In the genomic region with DNA sequence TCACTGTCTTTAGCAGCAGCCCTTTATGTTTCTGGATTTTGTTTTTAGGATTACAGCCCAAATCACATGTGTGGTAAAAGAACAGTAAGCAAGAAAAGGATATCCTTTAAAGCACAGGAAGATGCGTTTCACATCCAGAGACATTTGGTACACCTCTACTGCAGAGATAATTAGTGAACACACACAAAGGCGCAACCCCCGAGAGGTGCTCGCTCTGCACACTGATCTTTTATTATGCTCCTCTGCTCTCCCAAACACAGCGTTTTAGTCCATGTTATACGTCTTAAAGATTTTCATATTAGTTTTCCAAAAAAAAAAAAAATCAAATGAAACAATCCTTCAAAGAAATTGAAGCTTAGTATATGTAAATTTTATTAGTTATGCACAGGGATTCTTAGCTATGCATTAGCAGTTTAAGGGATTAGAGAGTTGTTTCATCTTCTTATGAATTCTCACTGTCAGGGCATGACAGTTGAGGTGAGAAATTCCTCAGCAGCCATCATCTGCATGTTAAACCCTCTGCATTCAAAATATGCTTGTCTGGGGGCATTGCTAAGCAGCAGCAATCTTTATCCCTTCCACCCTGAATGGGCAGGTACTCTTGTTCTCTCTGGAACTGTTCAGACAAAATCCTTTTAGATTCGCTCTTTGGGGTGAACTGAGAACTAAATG, we compare ENCODE assay signal across 28 mouse cellular contexts.
DNase-seq lines count a peak whose midpoint lies in the region; ATAC-seq lines count a peak whose summit lies in the region.
"Had no signal": no experiment of that assay in that cellular context is flagged by ENCODE, and none has a peak within 500 bp of the region (broad histone marks: within the 10 kb centered on the region; RNA-seq: fewer than 3 reads in every experiment).

No protein-coding gene starts in this region.

- H3K9ac ChIP-seq in forebrain, embryonic 15.5 days (replicated peaks), result no peak overlapping the region
- H3K9ac ChIP-seq in forebrain, embryonic 16.5 days (replicated peaks; ENCODE audit: low read depth, low read length), result no peak overlapping the region
- no peak overlapping the region for H3K9ac ChIP-seq in midbrain, embryonic 14.5 days (replicated peaks; ENCODE audit: low read length)
- no peak overlapping the region for H3K9ac ChIP-seq in midbrain, embryonic 11.5 days (ENCODE audit: low read length)
- no peak overlapping the region for H3K9ac ChIP-seq in midbrain, embryonic 16.5 days (ENCODE audit: low read depth, low read length)
- H3K9ac ChIP-seq in midbrain, embryonic 13.5 days (replicated peaks), result no peak overlapping the region
- H3K9ac ChIP-seq: embryonic facial prominence, embryonic 13.5 days; embryonic facial prominence, embryonic 15.5 days; forebrain, embryonic 13.5 days had no signal

- ATAC-seq in forebrain, embryonic 15.5 days (replicated peaks), result no peak
- no peak for ATAC-seq in forebrain, embryonic 16.5 days
- ATAC-seq in midbrain, embryonic 14.5 days (ENCODE audit: low FRiP score, low TSS enrichment), result peak; percentile 24; the same call in 1 of the 2 replicates
- no peak for ATAC-seq in midbrain, embryonic 11.5 days (ENCODE audit: low FRiP score)
- ATAC-seq in midbrain, embryonic 16.5 days, result peak; percentile 60; the same call in 1 of the 2 replicates
- no peak for ATAC-seq in midbrain, embryonic 13.5 days
- ATAC-seq: activated CD4-positive, CD25-positive, alpha-beta regulatory T cell, adult 4 months; CD4-positive, CD25-positive, alpha-beta regulatory T cell, adult 4 months; forebrain, embryonic 13.5 days; Patski had no signal

- DNase-seq in midbrain, embryonic 14.5 days, result peak; percentile 50
- no peak for DNase-seq in midbrain, embryonic 11.5 days (ENCODE audit: low spot score, missing footprints)
- DNase-seq in urinary bladder, adult 2 months (ENCODE audit: low spot score), result no peak
- DNase-seq: adrenal gland, adult 8-10 months; adrenal gland, postnatal 14 days; adrenal gland, postnatal 36 days; B cell, adult 2 months; cerebellum, adult 11 months; cerebellum, adult 18-20 months; cerebellum, adult 8-10 months; cerebellum, adult 9-11 months; cerebellum, postnatal 14 days; cerebellum, postnatal 36 days; embryo, embryonic 11 days had no signal

- H3K27ac ChIP-seq in forebrain, embryonic 15.5 days (replicated peaks), result 0 out of 2 replicates have a peak overlapping the region, but pooled peaks have one; percentile 15
- H3K27ac ChIP-seq in forebrain, embryonic 16.5 days (ENCODE audit: low read length), result no peak overlapping the region
- no peak overlapping the region for H3K27ac ChIP-seq in midbrain, embryonic 14.5 days (replicated peaks; ENCODE audit: low read depth, low read length)
- no peak overlapping the region for H3K27ac ChIP-seq in midbrain, embryonic 11.5 days (ENCODE audit: low read depth, low read length)
- H3K27ac ChIP-seq in midbrain, embryonic 16.5 days (ENCODE audit: low read length), result 0 out of 2 replicates have a peak overlapping the region, but pooled peaks have one; percentile 1
- no peak overlapping the region for H3K27ac ChIP-seq in midbrain, embryonic 13.5 days
- H3K27ac ChIP-seq: embryonic facial prominence, embryonic 13.5 days; embryonic facial prominence, embryonic 15.5 days; forebrain, embryonic 10.5 days; forebrain, embryonic 13.5 days had no signal

- H3K4me3 ChIP-seq in forebrain, embryonic 15.5 days, result no peak overlapping the region
- no peak overlapping the region for H3K4me3 ChIP-seq in forebrain, embryonic 16.5 days (replicated peaks; ENCODE audit: low read length)
- H3K4me3 ChIP-seq in midbrain, embryonic 14.5 days (replicated peaks; ENCODE audit: low read depth, low read length), result no peak overlapping the region
- no peak overlapping the region for H3K4me3 ChIP-seq in midbrain, embryonic 11.5 days (ENCODE audit: low read depth, low read length)
- no peak overlapping the region for H3K4me3 ChIP-seq in midbrain, embryonic 16.5 days (ENCODE audit: low read depth, low read length)
- no peak overlapping the region for H3K4me3 ChIP-seq in midbrain, embryonic 13.5 days (replicated peaks)
- H3K4me3 ChIP-seq: embryonic facial prominence, embryonic 13.5 days; embryonic facial prominence, embryonic 15.5 days; erythroblast, embryonic 14.5 days; forebrain, embryonic 10.5 days; forebrain, embryonic 13.5 days had no signal

- H3K9me3 ChIP-seq in forebrain, embryonic 15.5 days, result no peaks in the 10 kb centered on the region
- H3K9me3 ChIP-seq in forebrain, embryonic 16.5 days (ENCODE audit: control insufficient read depth, low read length), result no peaks in the 10 kb centered on the region
- H3K9me3 ChIP-seq in midbrain, embryonic 14.5 days (ENCODE audit: control insufficient read depth, low read length), result no peaks in the 10 kb centered on the region
- no peaks in the 10 kb centered on the region for H3K9me3 ChIP-seq in midbrain, embryonic 11.5 days (ENCODE audit: control insufficient read depth, low read length)
- no peaks in the 10 kb centered on the region for H3K9me3 ChIP-seq in midbrain, embryonic 16.5 days (replicated peaks; ENCODE audit: control insufficient read depth, low read length, poor library complexity, severe bottlenecking)
- H3K9me3 ChIP-seq in midbrain, embryonic 13.5 days, result no peaks in the 10 kb centered on the region
- H3K9me3 ChIP-seq: embryonic facial prominence, embryonic 13.5 days; embryonic facial prominence, embryonic 15.5 days; forebrain, embryonic 10.5 days; forebrain, embryonic 13.5 days; G1E had no signal

- H3K4me1 ChIP-seq in forebrain, embryonic 15.5 days, result no peaks in the 10 kb centered on the region
- no peaks in the 10 kb centered on the region for H3K4me1 ChIP-seq in forebrain, embryonic 16.5 days (replicated peaks; ENCODE audit: control insufficient read depth, insufficient read depth, low read length)
- 0 out of 2 replicates have a peak, but pooled peaks cover 6% of the 10 kb centered on the region for H3K4me1 ChIP-seq in midbrain, embryonic 14.5 days (ENCODE audit: control insufficient read depth, insufficient read depth, low read length)
- H3K4me1 ChIP-seq in midbrain, embryonic 11.5 days (ENCODE audit: control insufficient read depth, insufficient read depth, low read length), result 0 out of 2 replicates have a peak, but pooled peaks cover 2% of the 10 kb centered on the region
- peaks cover 4% of the 10 kb centered on the region; the same call in 1 of the 2 replicates for H3K4me1 ChIP-seq in midbrain, embryonic 16.5 days (ENCODE audit: control insufficient read depth, insufficient read depth, low read length)
- H3K4me1 ChIP-seq in midbrain, embryonic 13.5 days (replicated peaks), result peaks cover 11% of the 10 kb centered on the region; the same call in 1 of the 2 replicates
- H3K4me1 ChIP-seq: embryonic facial prominence, embryonic 13.5 days; embryonic facial prominence, embryonic 15.5 days; forebrain, embryonic 10.5 days; forebrain, embryonic 13.5 days had no signal

- H3K36me3 ChIP-seq in forebrain, embryonic 15.5 days, result no peaks in the 10 kb centered on the region
- no peaks in the 10 kb centered on the region for H3K36me3 ChIP-seq in forebrain, embryonic 16.5 days (ENCODE audit: control insufficient read depth, insufficient read depth)
- H3K36me3 ChIP-seq in midbrain, embryonic 14.5 days (ENCODE audit: control insufficient read depth, insufficient read depth, low read length), result no peaks in the 10 kb centered on the region
- no peaks in the 10 kb centered on the region for H3K36me3 ChIP-seq in midbrain, embryonic 11.5 days (ENCODE audit: control insufficient read depth, insufficient read depth, low read length)
- H3K36me3 ChIP-seq in midbrain, embryonic 16.5 days (ENCODE audit: control insufficient read depth, insufficient read depth, low read length), result no peaks in the 10 kb centered on the region
- no peaks in the 10 kb centered on the region for H3K36me3 ChIP-seq in midbrain, embryonic 13.5 days
- H3K36me3 ChIP-seq: embryonic facial prominence, embryonic 13.5 days; embryonic facial prominence, embryonic 15.5 days; forebrain, embryonic 10.5 days; G1E had no signal

- H3K27me3 ChIP-seq in forebrain, embryonic 15.5 days, result no peaks in the 10 kb centered on the region
- no peaks in the 10 kb centered on the region for H3K27me3 ChIP-seq in forebrain, embryonic 16.5 days (replicated peaks; ENCODE audit: control insufficient read depth, insufficient read depth, low read length)
- H3K27me3 ChIP-seq in midbrain, embryonic 14.5 days (ENCODE audit: control insufficient read depth, insufficient read depth, low read length), result 0 out of 2 replicates have a peak, but pooled peaks cover 1% of the 10 kb centered on the region
- no peaks in the 10 kb centered on the region for H3K27me3 ChIP-seq in midbrain, embryonic 11.5 days (ENCODE audit: control insufficient read depth, insufficient read depth, low read length)
- H3K27me3 ChIP-seq in midbrain, embryonic 16.5 days (ENCODE audit: control insufficient read depth, insufficient read depth, low read depth, low read length), result no peaks in the 10 kb centered on the region
- H3K27me3 ChIP-seq in midbrain, embryonic 13.5 days, result no peaks in the 10 kb centered on the region
- H3K27me3 ChIP-seq: CH12.LX; embryonic facial prominence, embryonic 13.5 days; embryonic facial prominence, embryonic 15.5 days; forebrain, embryonic 13.5 days; Patski had no signal

- WGBS in forebrain, embryonic 15.5 days, result 42% methylated on average over 7 of the region's 7 CpGs
- 43% methylated on average over 7 of the region's 7 CpGs for WGBS in forebrain, embryonic 16.5 days
- 17% methylated on average over 7 of the region's 7 CpGs for WGBS in midbrain, embryonic 14.5 days
- 44% methylated on average over 7 of the region's 7 CpGs for WGBS in midbrain, embryonic 11.5 days
- WGBS in midbrain, embryonic 16.5 days, result 26% methylated on average over 7 of the region's 7 CpGs
- 31% methylated on average over 7 of the region's 7 CpGs for WGBS in midbrain, embryonic 13.5 days

- H3K4me2 ChIP-seq in forebrain, embryonic 15.5 days (replicated peaks), result no peak overlapping the region
- H3K4me2 ChIP-seq in forebrain, embryonic 16.5 days (ENCODE audit: low read length), result no peak overlapping the region
- no peak overlapping the region for H3K4me2 ChIP-seq in midbrain, embryonic 14.5 days (ENCODE audit: low read length)
- no peak overlapping the region for H3K4me2 ChIP-seq in midbrain, embryonic 11.5 days
- H3K4me2 ChIP-seq in midbrain, embryonic 16.5 days (ENCODE audit: low read length), result no peak overlapping the region
- H3K4me2 ChIP-seq in midbrain, embryonic 13.5 days (replicated peaks), result no peak overlapping the region
- H3K4me2 ChIP-seq: embryonic facial prominence, embryonic 13.5 days; embryonic facial prominence, embryonic 15.5 days; forebrain, embryonic 13.5 days had no signal

Comparison
In these comparisons a context has a peak if more than half of its experiments do, and no peak if none do; other contexts are left out.
1. ATAC-seq: peak in midbrain, embryonic 14.5 days (single experiment) and midbrain, embryonic 16.5 days (single experiment); none in forebrain, embryonic 15.5 days (single experiment), forebrain, embryonic 16.5 days (single experiment), midbrain, embryonic 11.5 days (single experiment) and midbrain, embryonic 13.5 days (single experiment).
2. H3K27ac ChIP-seq: peak in forebrain, embryonic 15.5 days (single experiment) and midbrain, embryonic 16.5 days (single experiment); none in forebrain, embryonic 16.5 days (single experiment), midbrain, embryonic 14.5 days (single experiment), midbrain, embryonic 11.5 days (single experiment) and midbrain, embryonic 13.5 days (single experiment).